Mouse (Mus musculus) layer of hippocampus, adult 2 months (tissue): ENCODE measurements around the gene Coasy. TPM values are rescaled to one million over a fixed set of nuclear protein-coding genes. Genes with fewer than 3 reads are reported as not detected.
"Not testable (repeated sequence)": the region's sequence is repeated elsewhere in the genome, so short reads cannot be mapped to it uniquely, and the experiment has no call there.

Source experiments
- DNase-seq, 2 experiments: peaks; one replicate each; pipeline ENCODE4 v3.0.0; 2022; ENCODE audit warnings: low spot score in 2 of 2
- H3K27ac ChIP-seq: fragments of 200-600 bp; 2 replicates; pipeline ENCODE4 v1.8.1; 2022
- H3K4me3 ChIP-seq: fragments of 200-600 bp; 2 replicates; pipeline ENCODE4 v1.8.1; 2022; ENCODE audit warnings: mild to moderate bottlenecking
- CTCF ChIP-seq: fragments of 200-600 bp; conservative IDR thresholded peaks from 2 replicates; pipeline ENCODE4 v1.8.1; 2022; ENCODE audit warnings: antibody characterized with exemption, mild to moderate bottlenecking, moderate library complexity
- total RNA-seq, 2 experiments: library from RNA; stranded (reverse); gene quantifications; 2 replicates each; pipeline ENCODE4 v1.2.3; 2021

Gene Coasy
- total RNA-seq, 2 experiments from 2014 or later: 24.9 to 25.8 TPM

- no peak for TF ChIP-seq CTCF
- Histone ChIP-seq H3K4me3 (no peak overlapping the region), H3K27ac (no peak overlapping the region)
- DNase-seq: no peak
Observed at GRCm38 (mm10) chr11:101112186-101112585, 29.8 kb downstream of the Coasy start.

GRCm38 (mm10) chr11:101115564-101115963 lies 33.2 kb downstream of the Coasy start:
- Histone ChIP-seq H3K4me3 (no peak overlapping the region), H3K27ac (peak overlapping the region; percentile 75)
- TF ChIP-seq CTCF: no peak
- DNase-seq: no peak

- DNase-seq: no peak
- no peak for TF ChIP-seq CTCF
- Histone ChIP-seq H3K4me3 (peak overlapping the region; percentile 84), H3K27ac (peak overlapping the region; percentile 98; the same call in 1 of the 2 replicates)
Observed at GRCm38 (mm10) chr11:101118105-101118504, 35.7 kb downstream of the Coasy start.

GRCm38 (mm10) chr11:101119131-101119760 lies 36.9 kb downstream of the Coasy start:
- no peak for DNase-seq

GRCm38 (mm10) chr11:101119761-101120544 lies 37.6 kb downstream of the Coasy start, which contains the start of the genes Retreg3 and Tubg1:
Gene Retreg3, minus strand, starts transcription at chr11:101119893.
Gene Tubg1, plus strand, starts transcription at chr11:101119938.
- TF ChIP-seq CTCF: 0 out of 2 replicates have a peak, but pooled peaks have one; percentile 7
- peak; percentile 99 to 100 for DNase-seq

More at GRCm38 (mm10) chr11:101119131-101119760, 36.9 kb downstream of the Coasy start:
- TF ChIP-seq CTCF: peak; percentile 52
- Histone ChIP-seq H3K4me3 (peak overlapping the region; percentile 84), H3K27ac (peak overlapping the region; percentile 98)

GRCm38 (mm10) chr11:101120545-101121188 lies 38.3 kb downstream of the Coasy start:
- TF ChIP-seq CTCF: no peak
- peak overlapping the region; percentile 94 for H3K27ac ChIP-seq
- no peak for DNase-seq
- H3K4me3 ChIP-seq: peak overlapping the region; percentile 77

More at GRCm38 (mm10) chr11:101119761-101120544, 37.6 kb downstream of the Coasy start, which contains the start of the genes Retreg3 and Tubg1:
- Histone ChIP-seq H3K4me3 (peak within 1 kb of the TSS; percentile 84), H3K27ac (peak within 1 kb of the TSS; percentile 98)

- not testable (repeated sequence) for H3K4me3 ChIP-seq, H3K27ac ChIP-seq, DNase-seq
Observed at GRCm38 (mm10) chr11:101124494-101124893, 42.1 kb downstream of the Coasy start.

GRCm38 (mm10) chr11:101125008-101125407 lies 42.6 kb downstream of the Coasy start:
- not testable (repeated sequence) for H3K27ac ChIP-seq, DNase-seq, H3K4me3 ChIP-seq

GRCm38 (mm10) chr11:101127075-101127474 lies 44.7 kb downstream of the Coasy start:
- Histone ChIP-seq H3K27ac (no peak overlapping the region), H3K4me3 (no peak overlapping the region)
- TF ChIP-seq CTCF: peak; percentile 47
- DNase-seq: no peak

- no peak for DNase-seq
- no peak for TF ChIP-seq CTCF
- H3K27ac ChIP-seq: no peak overlapping the region
- no peak overlapping the region for H3K4me3 ChIP-seq
Observed at GRCm38 (mm10) chr11:101128996-101129577, 46.7 kb downstream of the Coasy start.

- Histone ChIP-seq H3K4me3 (no peak overlapping the region), H3K27ac (peak overlapping the region; percentile 65; the same call in 1 of the 2 replicates)
- DNase-seq: no peak
- no peak for TF ChIP-seq CTCF
Observed at GRCm38 (mm10) chr11:101130056-101130756, 47.8 kb downstream of the Coasy start.

GRCm38 (mm10) chr11:101131187-101131586 lies 48.8 kb downstream of the Coasy start:
- DNase-seq: no peak
- peak overlapping the region; percentile 65; the same call in 1 of the 2 replicates for H3K27ac ChIP-seq

More at GRCm38 (mm10) chr11:101131187-101131586, 48.8 kb downstream of the Coasy start:
- no peak overlapping the region for H3K4me3 ChIP-seq
- no peak for TF ChIP-seq CTCF
